Mouse (Mus musculus) heart, embryonic 16.5 days (tissue): ENCODE data around the gene 1190005I06Rik. TPM values are rescaled to one million over a fixed set of nuclear protein-coding genes. Genes with fewer than 3 reads are reported as not detected.

Experiments
- ATAC-seq: fragments of 200-750 bp; cut with Nextera tagmentation; replicated peaks from 2 replicates; pipeline ENCODE4 v1.8.0; 2017; ENCODE audit warnings: moderate number of reproducible peaks; ENCODE audit not compliant: insufficient read depth, low FRiP score; ENCODE audit errors: extremely low read depth
- H3K27ac ChIP-seq: fragments of 300-500 bp; sonication (generic); 2 replicates; pipeline ENCODE4 v1.5.1; 2014; ENCODE audit warnings: mild to moderate bottlenecking, low read length, control low read depth, moderate library complexity
- H3K27me3 ChIP-seq: fragments of 300-500 bp; sonication (generic); 2 replicates; pipeline ENCODE4 v1.6.1; 2014; ENCODE audit warnings: low read length, mixed read lengths; ENCODE audit not compliant: control insufficient read depth, insufficient read depth
- H3K36me3 ChIP-seq: fragments of 300-500 bp; sonication (generic); 2 replicates; pipeline ENCODE4 v1.6.1; 2014; ENCODE audit not compliant: control insufficient read depth, insufficient read depth
- H3K4me1 ChIP-seq: fragments of 300-500 bp; sonication (generic); 2 replicates; pipeline ENCODE4 v1.6.1; 2014; ENCODE audit warnings: low read length, mixed read lengths; ENCODE audit not compliant: control insufficient read depth, insufficient read depth
- H3K4me2 ChIP-seq: fragments of 300-500 bp; sonication (generic); 2 replicates; pipeline ENCODE4 v1.6.1; 2014; ENCODE audit warnings: low read depth, mild to moderate bottlenecking, control low read depth, low read length
- H3K4me3 ChIP-seq: fragments of 300-500 bp; sonication (generic); 2 replicates; pipeline ENCODE4 v1.5.1; 2014; ENCODE audit warnings: mild to moderate bottlenecking, control low read depth, low read length
- H3K9ac ChIP-seq: fragments of 300-500 bp; sonication (generic); 2 replicates; pipeline ENCODE4 v1.6.1; 2014; ENCODE audit warnings: low read length, control low read depth
- H3K9me3 ChIP-seq: fragments of 300-500 bp; sonication (generic); replicated peaks from 2 replicates; pipeline ENCODE4 v1.6.1; 2016; ENCODE audit warnings: low read length; ENCODE audit not compliant: control insufficient read depth
- WGBS: fragments of 180-500 bp; shearing (Covaris S2); extraction: QIAGEN DNeasy Blood & Tissue Kit; methylation state at CpG from one replicate; pipeline ENCODE4 v1.1.7; 2014; 5-methylcytosine and 5-hydroxymethylcytosine counted together
- polyA plus RNA-seq: library from polyadenylated mRNA; unstranded; fragments of >200 nt; fragmentation: Nextera tagmentation; extraction: Ambion mirVana; gene quantifications from 2 replicates; pipeline ENCODE4 v1.2.1, GENCODE M21; 2015

1190005I06Rik gene
- polyA plus RNA-seq, 1 experiment from 2014 or later, result 5.6 TPM

DNA sequence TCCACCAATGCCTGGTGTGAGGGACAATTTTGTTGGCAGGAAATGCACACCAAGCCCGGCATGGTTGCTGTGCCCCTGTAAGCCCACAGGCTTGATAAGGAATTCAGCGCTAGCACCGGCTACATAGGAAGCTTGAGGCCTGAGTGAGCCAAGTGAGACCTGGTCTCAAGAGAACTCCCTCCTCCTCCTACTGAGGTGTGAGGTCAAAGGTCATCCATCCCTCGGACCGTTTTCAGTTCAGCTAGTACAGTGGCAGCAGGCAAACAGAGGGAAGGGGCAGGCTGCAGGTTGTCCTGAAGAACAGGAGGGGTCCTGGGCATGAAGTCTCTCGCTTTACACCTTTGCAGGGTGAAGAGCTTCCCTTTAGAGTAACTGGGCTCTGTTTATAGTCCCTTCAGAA lies 16.6 kb downstream of the 1190005I06Rik start:
- WGBS, result 46% methylated on average over 6 of the region's 6 CpGs
- H3K27ac ChIP-seq, result no peak overlapping the region
- peaks cover 6% of the 10 kb centered on the region for H3K4me1 ChIP-seq
- no peak overlapping the region for H3K9ac ChIP-seq
- no peaks in the 10 kb centered on the region for H3K36me3 ChIP-seq
- ATAC-seq, result no peak
- no peaks in the 10 kb centered on the region for H3K27me3 ChIP-seq
- H3K9me3 ChIP-seq, result 0 out of 2 replicates have a peak, but pooled peaks cover 4% of the 10 kb centered on the region
- no peak overlapping the region for H3K4me2 ChIP-seq
- no peak overlapping the region for H3K4me3 ChIP-seq

DNA sequence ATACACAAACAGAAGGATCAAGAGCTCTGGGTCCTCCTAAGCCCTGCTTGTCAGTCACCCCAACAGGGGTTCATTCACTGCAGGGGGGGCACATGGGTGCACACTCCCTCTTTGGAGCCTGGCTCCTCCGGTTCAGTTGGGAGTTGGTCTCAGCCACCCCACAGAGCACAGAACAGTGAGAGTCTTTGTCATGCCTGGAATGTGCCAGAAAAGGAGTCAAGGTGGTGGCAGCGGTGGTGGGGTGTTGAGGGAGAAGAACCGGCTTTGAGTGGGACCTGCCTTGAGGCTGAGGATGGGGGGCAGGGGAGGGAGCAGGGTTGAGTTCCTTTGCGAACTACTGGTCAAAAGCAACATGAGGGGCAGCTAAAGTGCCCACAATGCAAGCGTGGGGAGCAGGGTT lies 17.4 kb downstream of the 1190005I06Rik start:
- Histone ChIP-seq H3K4me3 (no peak overlapping the region), H3K27me3 (no peaks in the 10 kb centered on the region), H3K9ac (no peak overlapping the region), H3K9me3 (0 out of 2 replicates have a peak, but pooled peaks cover 4% of the 10 kb centered on the region), H3K27ac (no peak overlapping the region), H3K36me3 (no peaks in the 10 kb centered on the region), H3K4me1 (peaks cover 6% of the 10 kb centered on the region), H3K4me2 (no peak overlapping the region)
- 44% methylated on average over 5 of the region's 5 CpGs for WGBS
- ATAC-seq, result no peak

DNA sequence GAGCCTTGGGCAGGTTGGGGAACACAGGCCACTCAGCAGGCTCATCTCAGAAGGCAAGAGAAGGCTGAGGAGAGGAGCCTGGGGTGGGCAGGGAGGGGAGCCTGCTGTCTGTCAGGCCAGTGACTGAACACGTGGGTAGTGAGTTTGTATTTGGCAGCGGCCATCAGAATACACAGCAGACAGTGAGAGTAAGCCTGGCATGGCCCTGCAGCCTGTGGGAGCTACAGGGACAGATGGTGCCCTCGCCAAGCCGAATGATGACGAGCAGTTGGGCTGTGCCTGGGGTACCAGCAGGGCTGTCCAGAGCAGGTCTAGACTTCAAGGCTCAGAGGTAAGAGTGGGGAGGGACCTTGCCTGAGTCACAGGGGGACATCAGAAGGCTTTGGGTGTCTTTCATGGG lies 20.1 kb downstream of the 1190005I06Rik start:
- no peak overlapping the region for H3K27ac ChIP-seq
- H3K27me3 ChIP-seq, result no peaks in the 10 kb centered on the region
- H3K9me3 ChIP-seq, result 0 out of 2 replicates have a peak, but pooled peaks cover under 1% of the 10 kb centered on the region
- no peak overlapping the region for H3K4me2 ChIP-seq
- no peaks in the 10 kb centered on the region for H3K36me3 ChIP-seq
- peaks cover 4% of the 10 kb centered on the region; the same call in 1 of the 2 replicates for H3K4me1 ChIP-seq
- no peak overlapping the region for H3K4me3 ChIP-seq
- no peak for ATAC-seq
- H3K9ac ChIP-seq, result no peak overlapping the region
- WGBS, result 82% methylated on average over 5 of the region's 5 CpGs

DNA sequence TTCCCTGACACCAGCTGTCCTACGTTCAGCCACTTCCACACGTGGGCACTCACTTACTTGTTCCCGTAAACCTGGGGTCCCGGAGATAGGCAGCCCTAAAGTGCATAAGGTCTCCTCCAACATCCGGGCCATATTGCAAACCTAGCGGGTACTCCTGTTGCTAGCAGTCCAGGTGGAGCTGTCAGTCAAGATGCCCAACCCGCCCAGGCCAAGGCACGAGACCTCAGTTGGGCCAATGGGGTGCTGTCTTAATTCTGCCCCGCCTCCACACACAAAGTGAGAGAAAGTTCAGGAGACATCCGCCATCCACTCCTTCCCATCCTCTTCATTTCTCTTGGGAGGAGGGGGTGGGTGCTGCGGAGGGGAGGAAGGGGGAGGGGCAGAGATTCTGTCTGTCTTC lies 21.0 kb downstream of the 1190005I06Rik start:
- Histone ChIP-seq H3K9me3 (no peaks in the 10 kb centered on the region), H3K4me3 (no peak overlapping the region), H3K9ac (no peak overlapping the region), H3K4me1 (peaks cover 6% of the 10 kb centered on the region), H3K27me3 (no peaks in the 10 kb centered on the region), H3K27ac (no peak overlapping the region), H3K36me3 (no peaks in the 10 kb centered on the region), H3K4me2 (no peak overlapping the region)
- ATAC-seq, result no peak
- 71% methylated on average over 11 of the region's 11 CpGs for WGBS

DNA sequence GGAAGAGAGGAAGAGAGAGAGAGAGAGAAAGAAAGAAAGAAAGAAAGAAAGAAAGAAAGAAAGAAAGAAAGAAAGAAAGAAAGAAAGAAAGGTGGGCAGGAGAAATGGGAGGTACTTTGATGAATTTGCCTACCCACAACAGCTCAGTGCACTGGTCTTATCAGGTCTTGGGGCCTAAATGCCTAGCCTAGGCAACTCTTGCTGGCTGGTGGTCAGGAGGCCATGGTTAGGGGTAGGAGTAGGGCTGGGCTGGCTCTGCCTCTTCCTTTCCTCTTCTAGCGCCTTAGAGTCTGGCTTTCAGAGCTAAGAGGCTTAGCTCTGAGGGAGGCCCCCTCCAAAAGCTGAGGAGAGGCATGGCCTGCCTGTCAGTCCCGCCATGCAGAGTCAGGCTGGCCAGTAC lies 23.8 kb downstream of the 1190005I06Rik start:
- no peak for ATAC-seq
- Histone ChIP-seq H3K4me1 (peaks cover 16% of the 10 kb centered on the region), H3K4me3 (no peak overlapping the region), H3K36me3 (no peaks in the 10 kb centered on the region), H3K4me2 (no peak overlapping the region), H3K27ac (no peak overlapping the region), H3K27me3 (no peaks in the 10 kb centered on the region), H3K9me3 (no peaks in the 10 kb centered on the region), H3K9ac (no peak overlapping the region)
- 39% methylated on average over 2 of the region's 2 CpGs for WGBS

DNA sequence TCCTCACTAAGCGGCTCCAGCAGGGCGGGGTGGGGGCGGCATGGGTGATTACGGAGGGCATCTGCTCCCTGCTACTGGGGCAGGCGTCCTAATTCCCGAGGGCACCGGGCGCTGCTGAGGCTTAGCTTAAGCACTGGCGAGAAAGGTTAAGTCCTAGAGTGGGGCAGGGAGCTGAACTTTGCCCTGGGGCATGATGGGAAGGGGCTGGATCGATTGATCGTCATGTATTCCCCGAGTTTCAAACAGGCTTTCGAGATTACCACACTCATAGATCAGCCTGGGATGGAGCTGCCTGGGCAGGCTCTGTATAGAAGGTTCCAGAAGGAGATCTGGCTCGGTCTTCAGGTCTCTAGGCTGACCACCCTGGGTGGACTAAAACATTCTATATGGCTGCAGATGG lies 25.3 kb downstream of the 1190005I06Rik start:
- Histone ChIP-seq H3K36me3 (no peaks in the 10 kb centered on the region), H3K27me3 (no peaks in the 10 kb centered on the region), H3K9me3 (no peaks in the 10 kb centered on the region), H3K9ac (0 out of 2 replicates have a peak overlapping the region, but pooled peaks have one; percentile 38), H3K27ac (no peak overlapping the region), H3K4me1 (peaks cover 16% of the 10 kb centered on the region), H3K4me3 (no peak overlapping the region), H3K4me2 (no peak overlapping the region)
- ATAC-seq, result no peak
- WGBS, result 66% methylated on average over 14 of the region's 14 CpGs

DNA sequence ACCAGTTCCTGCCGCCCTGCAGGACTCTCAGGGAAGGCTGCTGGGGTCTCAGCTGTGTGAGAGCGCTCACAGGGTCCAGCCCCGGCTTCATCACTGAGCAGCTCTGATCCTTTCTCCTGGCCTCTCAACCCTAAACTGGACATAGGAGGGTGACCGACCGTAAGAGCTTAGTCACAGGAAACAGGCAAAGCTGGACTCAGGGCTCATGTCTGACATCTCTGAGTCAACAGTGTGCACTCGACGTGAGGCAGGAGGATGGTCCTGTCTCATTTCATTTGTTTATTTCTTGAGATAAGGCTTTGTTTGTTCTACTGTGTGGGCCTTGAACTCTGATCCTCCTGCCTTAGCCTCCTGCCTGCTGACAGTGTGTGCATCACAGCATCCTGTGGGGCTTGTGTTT lies 27.0 kb downstream of the 1190005I06Rik start:
- no peak for ATAC-seq
- Histone ChIP-seq H3K36me3 (no peaks in the 10 kb centered on the region), H3K4me3 (no peak overlapping the region), H3K4me1 (peaks cover 16% of the 10 kb centered on the region), H3K4me2 (no peak overlapping the region), H3K27ac (no peak overlapping the region), H3K9ac (no peak overlapping the region), H3K9me3 (no peaks in the 10 kb centered on the region), H3K27me3 (no peaks in the 10 kb centered on the region)
- WGBS, result 57% methylated on average over 7 of the region's 7 CpGs

DNA sequence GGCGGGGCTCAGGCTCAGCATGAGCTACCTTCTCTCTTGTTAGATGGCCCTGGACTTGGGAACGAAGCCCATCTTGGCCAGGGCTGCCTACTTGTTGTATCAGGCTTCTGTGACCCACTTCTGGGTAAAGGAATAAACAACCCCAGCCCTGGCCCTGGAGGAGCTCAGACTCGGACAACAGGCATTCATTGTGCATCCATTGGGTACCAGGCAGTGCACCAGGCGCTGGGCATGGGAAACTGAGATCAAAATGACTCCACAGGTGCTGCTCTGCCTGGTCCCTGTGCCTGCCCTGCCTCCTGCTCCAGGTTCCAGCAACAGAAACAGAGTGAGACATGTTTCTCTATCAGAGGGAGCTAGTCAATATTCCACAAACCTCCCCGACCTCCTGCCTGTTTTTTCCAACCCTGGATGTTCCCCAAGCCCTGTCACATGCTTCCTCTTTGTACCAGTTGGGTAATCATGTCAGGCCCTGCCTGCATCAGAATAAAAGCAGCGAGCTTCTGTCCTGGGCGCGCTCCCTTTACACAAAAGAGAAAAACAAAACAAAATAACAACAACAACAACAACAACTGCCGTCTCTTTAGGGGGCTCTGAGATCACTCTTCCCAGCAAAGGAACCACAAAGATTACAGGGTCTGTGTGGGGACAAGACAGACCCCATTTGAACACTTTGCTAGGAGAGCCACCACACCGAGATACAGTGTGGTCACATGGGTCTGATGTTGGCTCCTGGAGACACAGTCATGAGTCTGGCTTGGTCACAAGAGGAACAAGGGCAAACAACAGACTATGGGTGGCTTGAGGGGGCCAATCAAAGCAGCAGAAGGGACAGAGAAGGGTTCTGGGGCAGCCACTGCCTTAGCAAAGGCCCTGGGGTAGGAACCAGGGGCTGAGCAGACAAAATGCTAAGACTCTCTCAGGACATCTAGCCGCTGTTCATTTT lies 27.9 kb downstream of the 1190005I06Rik start:
- ATAC-seq, result no peak
- 68% methylated on average over 11 of the region's 11 CpGs for WGBS
- H3K4me3 ChIP-seq, result no peak overlapping the region
- H3K27ac ChIP-seq, result 0 out of 2 replicates have a peak overlapping the region, but pooled peaks have one; percentile 5
- peaks cover 16% of the 10 kb centered on the region for H3K4me1 ChIP-seq
- no peak overlapping the region for H3K4me2 ChIP-seq
- no peaks in the 10 kb centered on the region for H3K9me3 ChIP-seq
- H3K9ac ChIP-seq, result no peak overlapping the region
- H3K27me3 ChIP-seq, result no peaks in the 10 kb centered on the region
- no peaks in the 10 kb centered on the region for H3K36me3 ChIP-seq

DNA sequence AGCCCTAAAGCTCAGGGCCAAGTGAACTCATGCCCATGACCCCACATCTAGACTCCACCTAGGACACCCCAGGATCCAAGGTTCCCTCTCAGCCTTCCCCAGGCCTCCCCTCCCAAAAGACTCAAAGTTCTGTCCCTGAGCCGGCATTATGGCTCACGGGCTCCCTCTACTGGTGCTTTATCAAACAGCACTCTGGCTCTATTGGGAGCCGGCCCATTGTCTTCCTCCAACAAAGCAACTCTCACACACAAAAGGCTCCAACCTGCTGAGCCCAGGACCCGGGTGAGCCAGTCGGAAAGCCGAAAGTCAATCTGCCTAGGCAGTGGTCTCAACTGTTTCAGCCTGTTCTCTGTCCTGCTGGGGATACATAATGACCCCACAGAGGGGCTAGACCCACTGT lies 29.3 kb downstream of the 1190005I06Rik start:
- Histone ChIP-seq H3K4me3 (no peak overlapping the region), H3K27me3 (no peaks in the 10 kb centered on the region), H3K27ac (no peak overlapping the region), H3K9me3 (no peaks in the 10 kb centered on the region), H3K36me3 (no peaks in the 10 kb centered on the region), H3K4me2 (no peak overlapping the region), H3K9ac (no peak overlapping the region), H3K4me1 (peaks cover 16% of the 10 kb centered on the region)
- peak; percentile 25; the same call in 1 of the 2 replicates for ATAC-seq
- 2% methylated on average over 6 of the region's 6 CpGs for WGBS
